Mouse (Mus musculus) kidney, embryonic 15.5 days (tissue): ENCODE measurements around the gene Mapk1ip1l. TPM values are rescaled to one million over a fixed set of nuclear protein-coding genes. Genes with fewer than 3 reads are reported as not detected.

Experiments used
- ATAC-seq: fragments of 200-750 bp; cut with Nextera tagmentation; replicated peaks from 2 replicates; pipeline ENCODE4 v1.8.0; 2017; ENCODE audit warnings: moderate TSS enrichment; ENCODE audit not compliant: low FRiP score
- H3K27ac ChIP-seq: fragments of 300-500 bp; sonication (generic); 2 replicates; pipeline ENCODE4 v1.5.1; 2015; ENCODE audit warnings: mild to moderate bottlenecking, inconsistent platforms
- H3K27me3 ChIP-seq: fragments of 300-500 bp; sonication (generic); 2 replicates; pipeline ENCODE4 v1.6.1; 2015; ENCODE audit warnings: inconsistent platforms
- H3K36me3 ChIP-seq: fragments of 300-500 bp; sonication (generic); 2 replicates; pipeline ENCODE4 v1.6.1; 2015; ENCODE audit warnings: inconsistent platforms
- H3K4me1 ChIP-seq: fragments of 300-500 bp; sonication (generic); 2 replicates; pipeline ENCODE4 v1.6.1; 2015; ENCODE audit warnings: inconsistent platforms
- H3K4me2 ChIP-seq: fragments of 300-500 bp; sonication (generic); 2 replicates; pipeline ENCODE4 v1.6.1; 2015; ENCODE audit warnings: moderate library complexity, mild to moderate bottlenecking, inconsistent platforms
- H3K4me3 ChIP-seq: fragments of 300-500 bp; sonication (generic); replicated peaks from 2 replicates; pipeline ENCODE4 v1.5.1; 2015; ENCODE audit warnings: mild to moderate bottlenecking, inconsistent platforms
- H3K9ac ChIP-seq: fragments of 300-500 bp; sonication (generic); 2 replicates; pipeline ENCODE4 v1.6.1; 2015; ENCODE audit warnings: mild to moderate bottlenecking, inconsistent platforms
- H3K9me3 ChIP-seq: fragments of 300-500 bp; sonication (generic); replicated peaks from 2 replicates; pipeline ENCODE4 v1.6.1; 2016; ENCODE audit warnings: inconsistent platforms
- WGBS: fragments of 180-500 bp; shearing (Covaris S2); methylation state at CpG from one replicate; pipeline ENCODE4 v1.1.7; 2015; ENCODE audit warnings: mixed read lengths; 5-methylcytosine and 5-hydroxymethylcytosine counted together
- polyA plus RNA-seq: library from polyadenylated mRNA; unstranded; fragments of >200 nt; fragmentation: Nextera tagmentation; extraction: Ambion mirVana; gene quantifications from 2 replicates; pipeline ENCODE4 v1.2.1, GENCODE M21; 2015

Mapk1ip1l gene
- polyA plus RNA-seq, result 77.1 and 78.1 TPM in 2 replicates

DNA sequence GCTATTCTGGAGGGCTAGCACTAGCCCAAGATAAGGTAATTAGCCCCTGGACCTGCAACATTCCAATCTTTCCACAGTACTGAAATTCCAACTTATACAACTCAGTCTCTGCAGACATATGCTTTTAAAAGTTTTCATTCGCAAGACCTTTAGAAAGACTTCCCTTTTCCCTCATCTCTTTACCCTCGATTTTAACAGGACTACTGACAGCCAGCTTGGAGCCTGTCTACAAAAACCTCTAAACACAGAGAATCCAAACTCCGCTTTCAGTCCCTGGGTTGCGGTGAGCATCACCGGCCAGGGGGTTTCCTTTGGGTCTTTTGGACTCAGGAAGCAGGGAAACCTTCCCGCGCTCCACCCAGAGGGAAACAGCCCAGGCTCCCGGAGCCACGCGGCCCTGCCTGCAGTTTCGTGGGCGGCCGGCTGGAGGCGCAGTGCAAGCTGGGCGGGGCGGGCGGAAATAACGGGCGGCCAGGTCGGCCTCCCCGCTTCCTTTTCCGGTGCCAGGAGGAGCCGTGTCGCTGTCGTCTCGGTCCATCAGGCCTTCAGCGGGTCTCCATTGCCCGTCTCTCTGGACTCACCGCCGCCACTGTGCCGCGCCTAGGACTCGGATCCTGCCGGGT is at the start of gene Mapk1ip1l:
TSS of gene Mapk1ip1l (plus strand) at position 482 of the 623 bp plus-strand sequence.
- Histone ChIP-seq H3K27me3 (no peaks in the 10 kb centered on the region), H3K27ac (peak within 1 kb of the TSS; percentile 99), H3K9ac (peak within 1 kb of the TSS; percentile 99), H3K4me3 (peak within 1 kb of the TSS; percentile 85), H3K9me3 (no peaks in the 10 kb centered on the region), H3K4me2 (peak within 1 kb of the TSS; percentile 77), H3K4me1 (peaks cover 28% of the 10 kb centered on the region), H3K36me3 (peaks cover 12% of the 10 kb centered on the region; the same call in 1 of the 2 replicates)
- WGBS, result under 1% methylated on average over 34 of the region's 34 CpGs
- peak; percentile 93 for ATAC-seq

DNA sequence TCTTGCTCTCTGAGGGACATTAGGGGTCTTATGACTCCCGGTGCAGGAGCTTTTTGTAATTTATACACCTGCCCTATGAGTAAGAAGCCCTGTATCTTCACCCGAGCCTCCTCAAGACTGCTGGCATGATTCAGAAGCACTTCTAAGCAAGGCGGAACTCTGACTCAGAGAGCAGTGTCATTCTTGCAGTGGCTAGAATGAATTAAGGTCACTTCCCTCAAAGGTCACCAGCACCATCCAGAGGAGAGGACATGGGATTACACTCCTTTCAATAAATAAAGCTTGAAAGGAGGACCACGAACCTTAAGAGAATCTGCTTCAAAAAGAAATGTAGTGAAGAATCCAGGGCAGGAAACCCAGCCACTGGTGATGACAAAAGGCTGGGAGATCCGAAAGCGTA is 48.2 kb upstream of the Mapk1ip1l start:
- no peaks in the 10 kb centered on the region for H3K27me3 ChIP-seq
- ATAC-seq, result no peak
- H3K36me3 ChIP-seq, result peaks cover 80% of the 10 kb centered on the region

DNA sequence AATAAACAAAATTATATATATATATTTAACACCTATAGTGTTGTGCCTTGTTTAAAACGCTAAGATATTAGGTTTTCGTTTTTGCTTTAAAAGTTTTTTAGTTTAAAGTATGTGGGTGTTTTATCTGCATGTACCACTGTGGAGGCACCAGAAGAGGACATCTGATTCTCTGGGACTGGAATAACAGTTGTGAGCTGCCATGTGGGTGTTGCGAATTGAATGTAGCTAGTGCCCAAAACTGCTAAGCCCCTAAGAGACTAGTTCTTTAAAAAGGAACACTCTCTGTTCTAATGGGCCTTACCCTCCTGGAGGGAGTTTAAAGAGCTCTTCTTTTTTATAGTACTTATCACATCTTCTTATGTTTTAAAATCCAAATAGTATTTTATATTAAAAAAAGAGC is 33.2 kb upstream of the Mapk1ip1l start:
- no peak overlapping the region for H3K4me3 ChIP-seq

More for the DNA sequence above, 48.2 kb upstream of the Mapk1ip1l start:
- H3K4me3 ChIP-seq, result no peak overlapping the region
- H3K27ac ChIP-seq, result no peak overlapping the region
- 80% methylated on average over 6 of the region's 6 CpGs for WGBS
- H3K9ac ChIP-seq, result no peak overlapping the region
- H3K9me3 ChIP-seq, result no peaks in the 10 kb centered on the region
- H3K4me2 ChIP-seq, result no peak overlapping the region
- H3K4me1 ChIP-seq, result no peaks in the 10 kb centered on the region

DNA sequence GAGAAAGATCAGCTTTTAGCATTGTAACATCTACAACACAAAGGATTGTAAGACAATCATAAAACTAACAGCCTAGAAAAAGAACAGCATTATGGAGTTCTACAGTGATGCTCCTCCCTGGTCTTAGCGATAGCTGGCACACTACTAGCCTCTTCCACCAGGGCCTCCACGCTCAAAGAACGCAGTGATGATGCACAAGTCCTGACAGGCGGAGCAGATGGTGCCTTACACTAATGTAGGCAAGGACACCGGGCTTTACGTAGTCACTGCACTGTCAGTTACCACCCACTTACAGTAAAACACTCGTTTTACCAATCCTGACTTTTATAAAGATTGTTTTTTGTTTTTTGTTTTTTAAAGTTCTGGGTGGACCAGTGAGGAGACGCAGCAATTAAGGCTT is 32.2 kb upstream of the Mapk1ip1l start:
- no peak for ATAC-seq
- no peak overlapping the region for H3K9ac ChIP-seq
- WGBS, result 92% methylated on average over 8 of the region's 8 CpGs
- no peaks in the 10 kb centered on the region for H3K27me3 ChIP-seq
- no peaks in the 10 kb centered on the region for H3K9me3 ChIP-seq
- no peaks in the 10 kb centered on the region for H3K4me1 ChIP-seq
- no peak overlapping the region for H3K4me3 ChIP-seq
- no peak overlapping the region for H3K4me2 ChIP-seq
- peaks cover 73% of the 10 kb centered on the region for H3K36me3 ChIP-seq
- H3K27ac ChIP-seq, result no peak overlapping the region

More for the DNA sequence above, 33.2 kb upstream of the Mapk1ip1l start:
- Histone ChIP-seq H3K9ac (no peak overlapping the region), H3K9me3 (no peaks in the 10 kb centered on the region), H3K4me1 (no peaks in the 10 kb centered on the region), H3K27me3 (no peaks in the 10 kb centered on the region), H3K4me2 (no peak overlapping the region), H3K36me3 (peaks cover 75% of the 10 kb centered on the region), H3K27ac (no peak overlapping the region)
- no peak for ATAC-seq
- WGBS, result 91% methylated on average over 3 of the region's 3 CpGs

DNA sequence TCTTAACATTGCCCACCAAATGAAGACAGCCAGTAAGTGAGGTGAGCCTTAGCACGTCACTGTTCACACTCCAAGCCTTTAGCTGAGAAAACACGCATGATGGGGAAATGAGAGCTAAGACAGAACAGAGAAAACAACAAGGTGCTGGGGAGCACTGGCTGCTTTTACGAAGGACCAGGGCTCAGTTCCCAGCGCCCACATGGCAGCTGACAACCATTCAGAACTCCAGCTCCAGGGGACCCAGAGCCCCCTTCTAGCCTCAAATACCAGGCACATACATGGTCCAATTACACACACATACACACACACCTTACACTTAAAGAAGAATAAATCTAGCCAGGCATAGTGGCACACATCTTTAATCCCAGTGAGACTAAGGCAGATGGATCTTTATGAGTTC is 29.0 kb upstream of the Mapk1ip1l start:
- H3K27ac ChIP-seq, result no peak overlapping the region
- WGBS, result 96% methylated on average over 4 of the region's 4 CpGs
- H3K27me3 ChIP-seq, result no peaks in the 10 kb centered on the region
- H3K9ac ChIP-seq, result no peak overlapping the region
- peaks cover 85% of the 10 kb centered on the region for H3K36me3 ChIP-seq
- H3K4me3 ChIP-seq, result no peak overlapping the region
- no peaks in the 10 kb centered on the region for H3K4me1 ChIP-seq
- H3K4me2 ChIP-seq, result no peak overlapping the region
- H3K9me3 ChIP-seq, result no peaks in the 10 kb centered on the region
- no peak for ATAC-seq

DNA sequence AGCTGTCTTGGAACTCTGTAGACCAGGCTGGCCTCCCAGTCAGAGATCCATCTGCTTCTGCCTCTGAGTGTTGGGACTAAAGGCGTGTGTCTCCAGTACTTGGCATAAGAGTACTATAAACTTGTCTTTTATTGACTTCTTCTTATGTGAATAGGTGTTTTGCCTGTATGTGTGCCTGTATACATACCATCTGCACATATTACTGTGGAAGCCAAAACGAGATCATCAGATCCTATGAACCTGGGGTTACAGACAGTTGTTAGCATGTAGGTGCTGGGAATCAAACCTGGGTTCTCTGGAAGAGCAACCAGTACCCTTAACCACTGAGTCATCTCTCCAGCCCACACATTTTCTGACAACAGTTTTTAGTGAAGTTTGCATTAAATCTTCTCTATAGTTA is 28.4 kb upstream of the Mapk1ip1l start:
- no peak overlapping the region for H3K4me3 ChIP-seq
- no peaks in the 10 kb centered on the region for H3K4me1 ChIP-seq
- no peak overlapping the region for H3K4me2 ChIP-seq
- peaks cover 80% of the 10 kb centered on the region for H3K36me3 ChIP-seq
- 93% methylated on average over 2 of the region's 2 CpGs for WGBS
- no peak overlapping the region for H3K9ac ChIP-seq
- no peaks in the 10 kb centered on the region for H3K9me3 ChIP-seq
- no peak overlapping the region for H3K27ac ChIP-seq
- ATAC-seq, result no peak
- H3K27me3 ChIP-seq, result no peaks in the 10 kb centered on the region

DNA sequence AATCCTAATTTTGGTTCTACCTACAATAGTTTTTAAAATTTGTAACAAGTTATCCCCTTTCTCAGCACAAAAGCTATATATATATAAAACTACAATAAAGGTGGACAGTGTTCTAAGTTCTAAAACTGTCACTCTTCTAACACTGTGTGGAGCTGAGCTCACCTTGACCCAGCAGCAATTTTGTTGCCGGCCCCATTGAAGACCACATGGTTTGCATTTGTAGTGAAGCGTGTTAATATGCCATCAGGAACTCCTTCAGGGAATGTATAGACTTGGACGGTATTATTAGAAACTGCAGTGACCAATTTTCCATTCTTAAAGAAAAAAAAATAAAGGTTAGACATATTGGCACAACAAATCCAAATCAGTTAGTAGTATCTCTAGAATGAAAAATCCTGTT is 24.3 kb upstream of the Mapk1ip1l start:
- H3K36me3 ChIP-seq, result peaks cover 43% of the 10 kb centered on the region
- H3K4me1 ChIP-seq, result peaks cover 10% of the 10 kb centered on the region
- no peak overlapping the region for H3K4me2 ChIP-seq
- H3K4me3 ChIP-seq, result no peak overlapping the region
- H3K27ac ChIP-seq, result no peak overlapping the region
- H3K9ac ChIP-seq, result no peak overlapping the region
- no peaks in the 10 kb centered on the region for H3K9me3 ChIP-seq
- ATAC-seq, result no peak
- WGBS, result 81% methylated on average over 3 of the region's 3 CpGs
- H3K27me3 ChIP-seq, result no peaks in the 10 kb centered on the region

DNA sequence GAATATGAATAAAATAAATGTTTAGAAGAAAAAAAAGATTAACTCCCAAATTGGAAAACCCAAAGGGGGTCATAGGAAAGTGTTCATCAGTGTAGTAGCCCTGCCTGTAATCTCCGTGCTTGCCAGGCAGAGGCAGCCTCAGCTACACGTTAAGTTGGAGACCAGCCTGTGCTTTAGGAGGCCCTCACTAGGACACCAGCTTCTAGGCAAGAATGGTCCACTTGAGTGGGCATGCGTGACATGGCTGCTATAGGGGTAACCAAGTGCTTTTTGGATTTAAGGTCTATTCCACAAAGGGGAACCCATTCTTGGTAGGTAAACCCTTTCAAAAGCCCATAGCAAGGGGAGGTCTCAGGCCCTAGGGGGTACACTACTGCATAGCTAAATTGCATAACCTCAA is 22.6 kb upstream of the Mapk1ip1l start:
- ATAC-seq, result no peak
- 14% methylated on average over 3 of the region's 3 CpGs for WGBS
- Histone ChIP-seq H3K9me3 (no peaks in the 10 kb centered on the region), H3K4me1 (peaks cover 10% of the 10 kb centered on the region), H3K27ac (no peak overlapping the region), H3K4me3 (peak overlapping the region; percentile 80), H3K9ac (peak overlapping the region; percentile 84; the same call in 1 of the 2 replicates), H3K4me2 (peak overlapping the region; percentile 70), H3K36me3 (peaks cover 36% of the 10 kb centered on the region), H3K27me3 (no peaks in the 10 kb centered on the region)

DNA sequence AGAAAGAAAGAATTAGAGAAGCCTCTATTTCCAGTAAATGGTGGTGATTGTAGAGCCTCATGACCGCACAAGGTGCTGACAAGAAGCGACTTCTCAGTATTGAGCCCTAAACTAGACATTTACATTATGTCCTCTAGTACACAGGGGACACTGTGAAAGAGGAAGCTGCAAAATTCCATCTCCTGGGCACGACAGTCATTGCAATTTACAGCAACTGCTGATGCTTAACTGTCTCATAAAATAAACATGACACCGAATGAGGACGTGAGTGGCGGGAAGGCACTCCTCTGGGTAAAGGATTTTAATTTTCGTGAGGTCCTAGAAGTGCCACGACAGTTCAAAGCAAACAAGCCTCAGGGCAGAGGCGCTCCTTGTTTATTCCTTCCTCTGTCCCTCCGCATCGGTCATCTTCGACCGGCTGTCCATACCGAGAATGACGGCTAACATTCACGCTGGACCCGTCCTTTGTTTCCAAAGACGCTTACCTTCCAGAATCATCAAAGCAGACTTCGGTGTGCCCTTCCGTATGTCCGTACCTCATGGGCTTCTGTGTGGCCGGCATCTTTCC is 21.9 kb upstream of the Mapk1ip1l start:
- 2% methylated on average over 22 of the region's 22 CpGs for WGBS
- Histone ChIP-seq H3K27ac (peak overlapping the region; percentile 98), H3K9ac (peak overlapping the region; percentile 84), H3K4me3 (peak overlapping the region; percentile 80), H3K36me3 (peaks cover 30% of the 10 kb centered on the region), H3K27me3 (no peaks in the 10 kb centered on the region), H3K4me2 (peak overlapping the region; percentile 70), H3K9me3 (no peaks in the 10 kb centered on the region), H3K4me1 (peaks cover 10% of the 10 kb centered on the region)
- ATAC-seq, result no peak; the same call in 1 of the 2 replicates

DNA sequence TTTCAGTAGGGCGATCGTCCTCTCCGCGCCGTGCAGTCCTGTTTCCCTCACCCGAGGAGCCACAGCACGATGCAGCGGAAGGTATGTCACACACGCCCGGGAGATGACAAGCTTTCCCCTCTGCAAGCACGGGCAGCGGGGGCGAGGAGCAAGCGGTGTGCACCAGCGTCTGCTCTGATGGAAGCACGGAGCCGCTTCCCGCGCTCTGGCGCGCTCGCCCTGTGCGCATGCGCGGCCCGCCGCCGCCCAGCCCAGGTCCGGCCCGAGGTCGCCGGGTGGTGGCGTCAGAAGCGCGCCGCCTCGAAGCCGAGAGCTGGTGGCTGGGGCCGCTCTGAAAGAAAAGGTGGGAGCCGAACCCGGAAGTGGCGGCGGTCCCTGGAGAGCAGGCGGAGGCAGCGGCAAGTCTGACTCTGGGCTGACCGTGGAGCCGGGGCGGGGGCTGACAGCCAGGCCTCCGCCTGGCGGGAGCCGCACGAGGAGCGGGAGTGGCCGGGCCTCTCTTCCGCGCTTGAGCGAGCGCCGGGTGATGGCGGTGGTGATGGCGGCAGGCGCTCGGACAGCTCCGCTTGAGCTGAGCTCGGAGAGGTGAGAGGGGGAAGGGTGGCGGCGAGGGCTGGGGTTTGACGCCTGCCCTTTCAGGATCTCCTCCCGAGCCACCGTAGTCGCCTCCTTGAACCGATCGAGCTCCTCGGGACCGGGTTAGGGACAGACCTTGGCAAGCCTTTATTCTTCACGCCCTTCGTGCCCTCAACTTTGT is 21.3 kb upstream of the Mapk1ip1l start, which contains the start of the genes Wdhd1 and Socs4:
TSS of gene Wdhd1 (minus strand) at position 221 of the 757 bp plus-strand sequence.
TSS of gene Socs4 (plus strand) at position 295 of the 757 bp plus-strand sequence.
- peak within 1 kb of the TSS; percentile 84 for H3K9ac ChIP-seq
- H3K4me1 ChIP-seq, result peaks cover 10% of the 10 kb centered on the region
- WGBS, result under 1% methylated on average over 72 of the region's 77 CpGs
- peak within 1 kb of the TSS; percentile 98 for H3K27ac ChIP-seq
- peak; percentile 97 for ATAC-seq
- peak within 1 kb of the TSS; percentile 80 for H3K4me3 ChIP-seq
- peak within 1 kb of the TSS; percentile 70 for H3K4me2 ChIP-seq
- H3K36me3 ChIP-seq, result peaks cover 25% of the 10 kb centered on the region
- no peaks in the 10 kb centered on the region for H3K27me3 ChIP-seq
- H3K9me3 ChIP-seq, result no peaks in the 10 kb centered on the region

DNA sequence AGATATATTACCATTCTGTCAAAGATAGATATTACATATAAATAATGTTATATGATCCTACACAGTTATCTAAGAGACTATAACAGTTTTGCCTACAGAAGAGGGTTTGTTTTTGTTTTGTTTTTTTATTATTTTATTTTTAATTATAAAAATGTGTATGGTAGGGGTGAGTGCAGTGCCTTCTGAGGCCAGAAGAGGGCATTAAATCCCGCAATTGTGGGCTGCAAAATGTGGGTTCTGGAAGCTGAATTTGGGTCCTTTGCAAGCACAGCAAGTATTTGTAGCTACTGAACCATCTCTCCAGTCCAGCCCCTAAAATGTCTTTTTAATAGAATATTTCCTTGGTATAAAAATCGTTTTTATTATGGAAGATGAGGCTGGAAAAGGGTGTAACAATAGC is 19.0 kb upstream of the Mapk1ip1l start:
- Histone ChIP-seq H3K9ac (no peak overlapping the region), H3K36me3 (0 out of 2 replicates have a peak, but pooled peaks cover 11% of the 10 kb centered on the region), H3K9me3 (no peaks in the 10 kb centered on the region), H3K27me3 (no peaks in the 10 kb centered on the region), H3K27ac (no peak overlapping the region), H3K4me3 (no peak overlapping the region), H3K4me2 (no peak overlapping the region), H3K4me1 (peaks cover 10% of the 10 kb centered on the region)
- WGBS, result 84% methylated on average over 2 of the region's 2 CpGs
- ATAC-seq, result no peak

DNA sequence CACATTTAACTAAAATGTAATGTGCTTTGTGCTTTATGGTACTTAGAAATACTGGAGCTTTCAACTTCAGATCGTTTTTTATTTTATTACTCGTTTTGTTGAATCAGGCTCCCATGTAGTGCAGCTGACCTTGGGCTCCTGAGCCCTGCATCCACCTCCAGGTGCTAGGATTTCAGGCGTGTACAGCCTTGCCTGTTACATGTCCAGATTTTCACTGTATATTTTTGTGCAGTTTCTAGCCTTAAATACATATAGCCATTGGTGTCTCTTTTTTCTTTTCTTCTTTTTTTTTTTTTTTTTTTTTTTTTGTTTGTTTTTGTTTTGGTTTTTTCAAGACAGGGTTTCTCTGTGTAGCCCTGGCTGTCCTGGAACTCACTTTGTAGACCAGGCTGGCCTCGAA is 16.5 kb upstream of the Mapk1ip1l start:
- H3K36me3 ChIP-seq, result 0 out of 2 replicates have a peak, but pooled peaks cover 11% of the 10 kb centered on the region
- H3K9me3 ChIP-seq, result no peaks in the 10 kb centered on the region
- no peaks in the 10 kb centered on the region for H3K27me3 ChIP-seq
- 91% methylated on average over 4 of the region's 4 CpGs for WGBS
- H3K4me3 ChIP-seq, result no peak overlapping the region
- peaks cover 5% of the 10 kb centered on the region for H3K4me1 ChIP-seq
- H3K27ac ChIP-seq, result no peak overlapping the region
- H3K4me2 ChIP-seq, result no peak overlapping the region
- ATAC-seq, result no peak
- no peak overlapping the region for H3K9ac ChIP-seq
